Mouse (Mus musculus) MEL (cell line): ENCODE data around the gene Cd180.
A peak's percentile ranks its signal among the peaks of the same experiment; 100 is the strongest.

Experiments used
- CHD2 ChIP-seq: IDR thresholded peaks from 2 replicates; pipeline ENCODE4 v1.6.1; 2011; ENCODE audit warnings: low read length, improper control_type of control experiment
- CTCF ChIP-seq, 3 experiments: IDR thresholded peaks in 2 of 3; conservative IDR thresholded peaks in 1 of 3; 2 replicates each; pipeline ENCODE4 v1.5.1; 2011 to 2012; ENCODE audit warnings: low read length in 3 of 3, low read depth in 2 of 3, mild to moderate bottlenecking in 2 of 3, improper control_type of control experiment in 1 of 3, inconsistent platforms in 1 of 3, mixed read lengths in 1 of 3, moderate library complexity in 1 of 3; ENCODE audit not compliant: control insufficient read depth in 1 of 3, insufficient read depth in 1 of 3, poor library complexity in 1 of 3, severe bottlenecking in 1 of 3
- EP300 ChIP-seq, 2 experiments: IDR thresholded peaks; 2 replicates each; pipeline ENCODE4 v1.6.1; 2011; ENCODE audit warnings: improper control_type of control experiment in 2 of 2, low read length in 2 of 2, low read depth in 1 of 2, mild to moderate bottlenecking in 1 of 2
- GABPA ChIP-seq: IDR thresholded peaks from 2 replicates; pipeline ENCODE4 v1.6.1; 2012; ENCODE audit warnings: low read depth, mild to moderate bottlenecking, inconsistent platforms, low read length, improper control_type of control experiment, moderate library complexity
- GATA1 ChIP-seq: IDR thresholded peaks from 2 replicates; pipeline ENCODE4 v1.6.1; 2011; ENCODE audit warnings: low read depth, low read length, improper control_type of control experiment
- KAT2A ChIP-seq: conservative IDR thresholded peaks from 2 replicates; pipeline ENCODE4 v1.6.1; 2012; ENCODE audit warnings: low read depth, low read length, improper control_type of control experiment, inconsistent platforms
- SMC3 ChIP-seq: IDR thresholded peaks from 2 replicates; pipeline ENCODE4 v1.6.1; 2011; ENCODE audit warnings: low read depth, low read length, improper control_type of control experiment
- TAL1 ChIP-seq: IDR thresholded peaks from 2 replicates; pipeline ENCODE4 v1.6.1; 2012; ENCODE audit warnings: mild to moderate bottlenecking, inconsistent platforms, low read length, moderate library complexity, mixed read lengths
- TBP ChIP-seq: IDR thresholded peaks from 2 replicates; pipeline ENCODE4 v1.8.0; 2011; ENCODE audit warnings: low read depth, low read length, improper control_type of control experiment
- ZMIZ1 ChIP-seq: IDR thresholded peaks from 2 replicates; pipeline ENCODE4 v1.6.1; 2012; ENCODE audit warnings: low read depth, mild to moderate bottlenecking, inconsistent platforms, low read length, improper control_type of control experiment, moderate library complexity

- TF ChIP-seq TAL1 (no peak), KAT2A (no peak), CHD2 (no peak), EP300 (IDR thresholded peaks at IDR 0.05; ENCODE audit: low read depth in 1 of 2, low read length in 2 of 2) (no peak), GATA1 (no peak), TBP (no peak), ZMIZ1 (no peak), GABPA (no peak), SMC3 (peak; percentile 26; the same call in 1 of the 2 replicates), CTCF (IDR thresholded peaks at IDR 0.05 in 2 of 3, conservative IDR thresholded peaks at IDR 0.05 in 1 of 3; ENCODE audit: control insufficient read depth in 1 of 3, insufficient read depth in 1 of 3, low read depth in 2 of 3, low read length in 3 of 3, poor library complexity in 1 of 3, severe bottlenecking in 1 of 3) (peak in 2 of 3 experiments; percentile 1 to 13; a peak in 2 of 6 replicates)
These were observed 8.5 kb upstream of the Cd180 start for GRCm38 (mm10) chr13:102684890-102685289.
